Mouse (Mus musculus) heart, embryonic 15.5 days (tissue): ENCODE results near the gene Saa4. TPM values are rescaled to one million over a fixed set of nuclear protein-coding genes. Genes with fewer than 3 reads are reported as not detected.
"Not testable (repeated sequence)": the region's sequence is repeated elsewhere in the genome, so short reads cannot be mapped to it uniquely, and the experiment has no call there.

Experiments used
- ATAC-seq: fragments of 200-750 bp; cut with Nextera tagmentation; replicated peaks from 2 replicates; pipeline ENCODE4 v1.8.0; 2017; ENCODE audit warnings: low read depth, moderate TSS enrichment; ENCODE audit not compliant: insufficient number of reproducible peaks, insufficient read depth, low FRiP score
- H3K27ac ChIP-seq: fragments of 300-500 bp; sonication (generic); 2 replicates; pipeline ENCODE4 v1.5.1; 2015; ENCODE audit warnings: mild to moderate bottlenecking, inconsistent platforms
- H3K27me3 ChIP-seq: fragments of 300-500 bp; sonication (generic); 2 replicates; pipeline ENCODE4 v1.6.1; 2015; ENCODE audit warnings: inconsistent platforms
- H3K36me3 ChIP-seq: fragments of 300-500 bp; sonication (generic); 2 replicates; pipeline ENCODE4 v1.6.1; 2015; ENCODE audit warnings: mild to moderate bottlenecking, inconsistent platforms
- H3K4me1 ChIP-seq: fragments of 300-500 bp; sonication (generic); replicated peaks from 2 replicates; pipeline ENCODE4 v1.6.1; 2015; ENCODE audit warnings: inconsistent platforms
- H3K4me2 ChIP-seq: fragments of 300-500 bp; sonication (generic); 2 replicates; pipeline ENCODE4 v1.6.1; 2015; ENCODE audit warnings: inconsistent platforms, mild to moderate bottlenecking, moderate library complexity
- H3K4me3 ChIP-seq: fragments of 300-500 bp; sonication (generic); 2 replicates; pipeline ENCODE4 v1.5.1; 2015; ENCODE audit warnings: mild to moderate bottlenecking, inconsistent platforms
- H3K9ac ChIP-seq: fragments of 300-500 bp; sonication (generic); 2 replicates; pipeline ENCODE4 v1.6.1; 2015; ENCODE audit warnings: mild to moderate bottlenecking, inconsistent platforms
- H3K9me3 ChIP-seq: fragments of 300-500 bp; sonication (generic); replicated peaks from 2 replicates; pipeline ENCODE4 v1.6.1; 2016; ENCODE audit warnings: inconsistent platforms
- WGBS: fragments of 180-500 bp; shearing (Covaris S2); methylation state at CpG from one replicate; pipeline ENCODE4 v1.1.7; 2015; ENCODE audit warnings: mixed read lengths; 5-methylcytosine and 5-hydroxymethylcytosine counted together
- polyA plus RNA-seq: library from polyadenylated mRNA; unstranded; fragments of >200 nt; fragmentation: Nextera tagmentation; extraction: Ambion mirVana; gene quantifications from 2 replicates; pipeline ENCODE4 v1.2.1, GENCODE M21; 2015

Gene Saa4
- polyA plus RNA-seq, 1 experiment from 2014 or later = not detected

DNA sequence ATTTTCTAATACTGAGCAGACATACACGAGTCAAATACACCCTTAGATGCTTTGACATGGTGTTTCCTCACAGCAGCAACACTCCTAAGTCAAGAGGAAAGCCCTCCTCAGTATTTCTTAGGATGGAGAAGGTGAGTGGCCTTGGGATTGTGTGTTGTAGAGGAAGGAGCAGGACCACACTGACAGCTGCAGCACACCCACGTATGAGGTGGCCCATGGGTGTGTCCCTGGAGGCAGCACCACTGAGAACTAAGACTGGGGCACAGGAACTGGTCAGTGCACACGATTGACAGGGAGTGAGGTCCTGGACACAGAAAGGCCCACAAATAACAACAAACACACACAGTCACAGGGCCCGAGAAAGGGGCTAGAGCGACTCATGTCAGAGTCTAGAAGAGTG lies 7.6 kb upstream of the Saa4 start:
- H3K36me3 ChIP-seq, H3K4me3 ChIP-seq, H3K27me3 ChIP-seq, H3K4me1 ChIP-seq, H3K9me3 ChIP-seq, ATAC-seq, H3K27ac ChIP-seq, H3K4me2 ChIP-seq, H3K9ac ChIP-seq: not testable (repeated sequence)
- 72% methylated on average over 5 of the region's 5 CpGs for WGBS

DNA sequence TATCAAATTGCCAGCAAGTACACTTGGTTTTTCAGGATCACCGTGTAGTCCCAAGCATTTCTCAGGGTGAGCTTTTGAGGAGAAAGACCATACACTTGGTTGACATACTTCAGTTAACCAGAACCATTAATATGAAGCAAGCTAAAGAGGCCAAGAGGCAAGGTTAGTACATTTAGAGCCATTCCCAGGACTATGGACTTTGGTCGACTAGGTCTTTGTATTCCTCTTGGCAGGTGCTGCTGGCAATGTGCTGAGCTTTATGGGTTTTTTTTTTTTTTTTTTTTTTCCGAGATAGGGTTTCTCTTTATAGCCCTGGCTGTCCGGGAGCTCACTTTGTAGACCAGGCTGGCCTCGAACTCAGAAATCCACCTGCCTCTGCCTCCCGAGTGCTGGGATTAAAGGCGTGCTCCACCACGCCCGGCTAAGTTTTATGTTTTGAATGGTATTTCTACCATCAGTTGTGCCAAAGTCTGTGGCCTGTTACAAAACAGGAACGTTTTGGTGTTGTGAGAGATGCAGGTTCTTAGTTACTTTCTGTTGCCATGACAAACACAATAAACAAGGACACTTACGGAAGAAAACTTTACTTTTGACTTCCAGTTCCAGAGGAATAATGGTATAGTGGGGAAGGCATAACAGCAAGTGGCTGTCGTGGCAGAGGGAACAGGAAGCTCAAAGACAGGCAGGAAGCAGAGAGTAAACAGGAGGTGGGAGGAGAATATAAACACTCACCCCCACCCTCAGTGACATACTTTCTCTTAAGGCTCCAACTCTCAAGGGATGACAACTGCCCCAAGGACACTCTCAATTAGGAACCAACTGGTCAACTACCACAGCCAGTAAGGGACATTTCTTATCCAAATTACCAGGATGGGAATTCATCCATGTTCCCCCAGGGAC lies 6.4 kb upstream of the Saa4 start:
- Histone ChIP-seq H3K9ac (no peak overlapping the region), H3K4me3 (no peak overlapping the region), H3K4me1 (no peaks in the 10 kb centered on the region), H3K4me2 (no peak overlapping the region), H3K27ac (no peak overlapping the region), H3K36me3 (no peaks in the 10 kb centered on the region), H3K27me3 (no peaks in the 10 kb centered on the region), H3K9me3 (no peaks in the 10 kb centered on the region)
- no peak for ATAC-seq
- WGBS = 76% methylated on average over 12 of the region's 12 CpGs

DNA sequence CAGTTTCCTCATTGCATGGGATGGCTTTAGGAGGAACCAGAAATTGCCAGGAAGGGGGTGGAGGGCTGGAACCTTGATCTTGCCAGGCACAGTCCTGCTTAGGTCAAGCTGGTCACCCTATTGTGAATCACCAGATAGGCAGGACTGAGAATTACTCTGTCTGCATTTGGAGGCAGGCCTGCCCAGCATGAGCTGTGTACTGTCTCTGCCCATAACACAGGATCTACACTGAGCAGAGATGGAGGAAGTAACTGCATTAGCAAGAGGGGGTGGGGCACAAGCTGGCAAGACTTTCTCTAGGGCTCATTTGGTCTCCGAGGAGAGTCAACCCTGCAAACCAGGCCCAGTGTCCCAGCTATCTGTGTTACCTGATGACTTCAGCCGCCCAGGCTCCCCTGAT lies 2.6 kb upstream of the Saa4 start:
- no peak overlapping the region for H3K27ac ChIP-seq
- H3K4me1 ChIP-seq = no peaks in the 10 kb centered on the region
- no peaks in the 10 kb centered on the region for H3K9me3 ChIP-seq
- H3K4me2 ChIP-seq = no peak overlapping the region
- WGBS = 65% methylated on average over 2 of the region's 2 CpGs
- ATAC-seq = no peak
- no peaks in the 10 kb centered on the region for H3K27me3 ChIP-seq
- no peaks in the 10 kb centered on the region for H3K36me3 ChIP-seq
- no peak overlapping the region for H3K4me3 ChIP-seq
- H3K9ac ChIP-seq = no peak overlapping the region

DNA sequence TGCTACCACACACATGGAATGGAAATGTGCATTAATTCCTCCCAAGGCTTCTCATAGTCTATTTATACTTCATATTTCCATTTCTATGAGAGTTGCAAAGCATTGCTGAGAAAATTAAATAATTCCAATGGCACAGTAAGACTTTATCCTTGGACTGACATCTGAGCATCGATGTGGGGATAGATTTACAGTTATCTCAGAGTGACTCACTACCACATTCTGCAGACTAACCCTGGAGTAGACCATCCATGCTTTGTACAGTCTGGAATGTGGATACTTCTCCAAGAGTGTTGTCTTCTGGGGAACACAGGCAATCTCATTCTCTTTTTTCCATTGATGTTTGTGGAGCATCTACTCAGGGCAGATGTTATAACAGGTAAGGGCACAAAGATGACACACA lies 4.8 kb downstream of the Saa4 start:
- H3K4me2 ChIP-seq = no peak overlapping the region
- no peak overlapping the region for H3K4me3 ChIP-seq
- no peaks in the 10 kb centered on the region for H3K27me3 ChIP-seq
- no peak overlapping the region for H3K9ac ChIP-seq
- no peak for ATAC-seq
- no peak overlapping the region for H3K27ac ChIP-seq
- no peaks in the 10 kb centered on the region for H3K9me3 ChIP-seq
- no peaks in the 10 kb centered on the region for H3K36me3 ChIP-seq
- WGBS = 60% methylated on average over 1 of the region's 1 CpGs
- no peaks in the 10 kb centered on the region for H3K4me1 ChIP-seq

DNA sequence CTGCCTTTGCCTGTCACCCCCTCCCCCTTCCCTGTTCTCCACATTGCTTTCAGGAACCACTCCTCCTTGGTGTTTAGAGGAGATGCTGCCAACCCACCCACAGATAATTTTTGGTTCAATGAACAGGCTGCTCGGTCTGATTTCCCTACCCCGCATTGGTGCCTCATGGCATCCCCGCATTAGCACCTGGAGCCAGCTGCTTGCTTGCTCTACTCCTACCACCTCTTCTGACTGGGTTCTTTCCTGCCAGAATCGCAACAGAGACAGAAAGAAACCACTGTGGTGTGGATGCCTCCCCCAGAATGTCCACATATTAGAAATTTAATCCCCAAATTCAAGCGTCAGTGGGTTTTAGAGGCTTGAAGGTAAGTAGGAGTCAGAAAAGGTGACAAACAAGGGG lies 8.0 kb downstream of the Saa4 start:
- no peak for ATAC-seq
- Histone ChIP-seq H3K4me2 (no peak overlapping the region), H3K4me3 (no peak overlapping the region), H3K36me3 (no peaks in the 10 kb centered on the region), H3K9ac (no peak overlapping the region), H3K4me1 (no peaks in the 10 kb centered on the region), H3K27me3 (no peaks in the 10 kb centered on the region), H3K9me3 (no peaks in the 10 kb centered on the region), H3K27ac (no peak overlapping the region)
- WGBS = 70% methylated on average over 5 of the region's 5 CpGs

DNA sequence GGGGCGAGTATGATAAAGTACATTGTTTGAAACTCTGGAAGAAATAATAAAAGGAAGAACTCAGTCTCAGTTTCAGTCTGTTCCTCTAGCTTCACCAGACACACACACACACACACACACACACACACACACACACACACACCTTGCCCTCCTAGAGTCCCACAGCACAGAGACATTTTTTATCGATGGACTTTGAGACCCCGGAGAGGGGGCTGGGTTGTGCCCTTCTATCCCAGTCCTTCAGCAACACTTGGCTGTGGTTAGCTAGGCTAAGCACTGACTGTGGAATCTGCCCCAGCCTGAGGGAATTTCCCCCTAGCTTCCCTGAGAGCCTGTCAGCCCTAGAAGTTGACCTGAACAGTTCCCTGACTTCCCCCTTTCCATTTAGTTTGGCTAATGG lies 8.6 kb downstream of the Saa4 start:
- 60% methylated on average over 3 of the region's 3 CpGs for WGBS

DNA sequence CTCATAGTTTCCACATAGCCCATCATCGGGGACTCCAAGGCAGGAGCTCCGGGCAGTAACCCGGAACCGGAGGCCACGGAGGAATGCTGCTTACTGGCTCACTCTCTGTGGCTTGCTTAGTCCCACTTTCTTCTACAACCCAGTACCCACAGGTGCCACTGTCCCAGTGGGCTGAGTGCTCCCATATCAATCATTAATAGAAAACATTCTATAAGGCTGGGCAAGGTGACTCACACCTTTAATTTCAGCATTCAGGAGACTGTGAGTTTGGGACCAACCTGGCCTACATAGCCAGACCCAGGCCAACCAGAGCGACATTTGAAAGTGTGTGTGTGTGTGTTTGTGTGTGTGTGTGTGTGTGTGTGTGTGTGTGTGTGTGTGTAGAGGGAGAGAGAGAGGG lies 9.0 kb downstream of the Saa4 start:
- no peak for ATAC-seq
- WGBS = 89% methylated on average over 6 of the region's 6 CpGs
- no peaks in the 10 kb centered on the region for H3K4me1 ChIP-seq

More for the DNA sequence above, 8.6 kb downstream of the Saa4 start:
- Histone ChIP-seq H3K27me3 (peaks cover under 1% of the 10 kb centered on the region; the same call in 1 of the 2 replicates), H3K36me3 (no peaks in the 10 kb centered on the region), H3K9ac (no peak overlapping the region), H3K4me2 (no peak overlapping the region), H3K4me3 (no peak overlapping the region), H3K4me1 (no peaks in the 10 kb centered on the region), H3K9me3 (no peaks in the 10 kb centered on the region), H3K27ac (no peak overlapping the region)
- ATAC-seq = no peak; the same call in 1 of the 2 replicates

DNA sequence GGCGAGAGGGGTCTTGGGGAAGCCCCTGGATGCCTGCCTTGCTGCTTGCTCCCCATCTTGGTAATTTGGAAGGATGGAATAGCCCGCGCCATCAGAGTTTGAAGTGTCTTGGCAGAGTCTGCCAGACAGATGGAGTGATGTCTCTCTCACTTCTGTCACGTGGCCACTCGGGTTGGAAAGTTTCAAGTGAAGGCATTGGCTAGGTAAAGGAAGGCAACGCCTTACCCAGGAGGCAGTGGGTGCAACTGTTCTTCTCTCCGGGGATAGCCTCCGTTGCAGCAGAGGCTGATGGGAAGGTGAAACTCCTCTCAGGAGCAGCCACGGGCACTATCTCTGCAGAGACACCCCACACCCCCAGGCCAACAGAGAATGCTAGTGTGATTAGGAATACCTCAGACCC lies 11.9 kb downstream of the Saa4 start:
- no peak for ATAC-seq
- H3K9ac ChIP-seq = no peak overlapping the region
- H3K27me3 ChIP-seq = peaks cover 5% of the 10 kb centered on the region; the same call in 1 of the 2 replicates
- WGBS = 57% methylated on average over 9 of the region's 9 CpGs
- no peak overlapping the region for H3K27ac ChIP-seq
- H3K4me3 ChIP-seq = no peak overlapping the region
- no peaks in the 10 kb centered on the region for H3K36me3 ChIP-seq
- no peaks in the 10 kb centered on the region for H3K4me1 ChIP-seq
- H3K4me2 ChIP-seq = no peak overlapping the region
- no peaks in the 10 kb centered on the region for H3K9me3 ChIP-seq

More for the DNA sequence above, 9.0 kb downstream of the Saa4 start:
- Histone ChIP-seq H3K9ac (no peak overlapping the region), H3K36me3 (no peaks in the 10 kb centered on the region), H3K4me2 (no peak overlapping the region), H3K4me3 (no peak overlapping the region), H3K9me3 (no peaks in the 10 kb centered on the region), H3K27ac (no peak overlapping the region), H3K27me3 (peaks cover 5% of the 10 kb centered on the region; the same call in 1 of the 2 replicates)

DNA sequence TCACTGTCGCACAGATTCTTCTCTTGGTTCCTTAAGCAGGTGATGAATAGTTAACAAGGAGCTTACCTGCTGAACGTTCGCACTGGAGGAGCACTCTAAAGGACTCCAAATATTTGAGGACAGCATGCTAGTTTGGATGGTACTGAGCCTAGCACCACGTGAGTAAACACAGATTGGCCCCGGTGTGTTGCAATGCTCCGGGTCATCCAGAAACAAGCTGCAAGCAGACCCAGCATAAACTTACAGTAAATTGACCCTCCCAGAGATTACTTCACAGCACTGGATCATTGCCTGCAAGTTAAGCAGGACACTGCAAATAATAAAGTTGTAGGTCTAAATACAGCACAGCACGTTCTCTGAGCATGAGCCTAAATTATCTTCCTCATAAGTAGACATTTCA lies 12.9 kb downstream of the Saa4 start:
- ATAC-seq = no peak
- no peak overlapping the region for H3K27ac ChIP-seq
- H3K4me2 ChIP-seq = no peak overlapping the region
- H3K9me3 ChIP-seq = no peaks in the 10 kb centered on the region
- H3K27me3 ChIP-seq = peaks cover 5% of the 10 kb centered on the region; the same call in 1 of the 2 replicates
- H3K9ac ChIP-seq = no peak overlapping the region
- H3K36me3 ChIP-seq = no peaks in the 10 kb centered on the region
- H3K4me1 ChIP-seq = no peaks in the 10 kb centered on the region
- 65% methylated on average over 7 of the region's 7 CpGs for WGBS
- no peak overlapping the region for H3K4me3 ChIP-seq

DNA sequence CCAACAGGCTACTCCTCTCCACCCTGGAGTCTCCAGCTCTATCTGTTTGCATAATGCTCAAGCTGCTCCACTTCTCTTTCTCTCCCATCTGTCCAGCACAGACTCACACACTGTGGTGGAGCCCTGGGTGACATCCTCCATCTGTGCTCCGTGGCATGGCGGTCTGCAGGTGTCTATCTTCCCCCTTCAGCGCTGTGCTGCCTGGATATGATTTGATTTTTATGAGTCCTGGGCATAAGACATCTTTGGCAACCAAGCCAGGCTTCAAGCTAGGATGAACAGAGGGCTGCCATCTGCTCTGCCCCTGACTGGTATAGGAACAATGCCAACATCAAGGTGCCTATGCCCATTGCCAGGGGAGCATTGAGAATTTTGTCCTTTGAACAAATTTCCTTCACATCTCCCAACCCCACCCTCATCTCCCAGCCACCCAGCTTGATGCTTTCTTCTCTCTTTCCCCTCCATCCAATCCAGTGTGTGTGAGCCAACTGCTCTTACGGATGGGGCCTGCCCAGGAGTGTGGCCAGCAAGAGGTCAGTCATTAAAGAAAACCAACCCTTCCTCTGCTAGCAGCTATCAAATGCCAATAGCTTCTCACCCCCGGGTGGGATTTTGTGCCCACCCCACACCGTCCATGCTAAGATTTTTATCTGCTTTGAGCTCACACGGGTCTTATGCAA lies 13.7 kb downstream of the Saa4 start:
- H3K4me2 ChIP-seq = no peak overlapping the region
- H3K9me3 ChIP-seq = no peaks in the 10 kb centered on the region
- H3K27me3 ChIP-seq = peaks cover 5% of the 10 kb centered on the region; the same call in 1 of the 2 replicates
- WGBS = 78% methylated on average over 7 of the region's 7 CpGs
- H3K4me1 ChIP-seq = no peaks in the 10 kb centered on the region
- no peaks in the 10 kb centered on the region for H3K36me3 ChIP-seq
- H3K27ac ChIP-seq = no peak overlapping the region
- H3K9ac ChIP-seq = no peak overlapping the region
- no peak for ATAC-seq
- H3K4me3 ChIP-seq = no peak overlapping the region

DNA sequence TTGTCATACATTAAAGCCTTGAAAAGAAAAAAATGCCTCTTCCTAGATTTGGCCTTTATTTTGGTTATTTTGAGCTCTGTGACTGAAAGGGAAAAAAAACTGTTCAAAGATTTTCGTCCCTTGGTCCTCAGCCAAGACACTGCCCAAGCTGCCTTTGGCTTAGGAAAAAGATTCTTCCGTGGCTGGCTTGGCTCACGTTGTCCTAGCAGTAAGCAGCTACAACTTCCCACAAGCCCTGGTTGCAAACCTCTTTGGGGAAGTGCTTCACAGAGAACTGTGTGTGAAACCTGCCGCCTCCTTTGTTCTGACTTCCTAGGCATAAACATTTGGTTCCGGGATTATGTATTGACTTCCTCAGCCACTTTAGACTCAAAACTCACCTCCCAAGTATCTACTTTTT lies 15.5 kb downstream of the Saa4 start:
- no peak for ATAC-seq
- H3K27me3 ChIP-seq = peaks cover 8% of the 10 kb centered on the region; the same call in 1 of the 2 replicates
- H3K4me2 ChIP-seq = no peak overlapping the region
- WGBS = 36% methylated on average over 5 of the region's 5 CpGs
- H3K36me3 ChIP-seq = no peaks in the 10 kb centered on the region
- H3K9ac ChIP-seq = no peak overlapping the region
- H3K27ac ChIP-seq = no peak overlapping the region
- H3K4me3 ChIP-seq = no peak overlapping the region
- H3K9me3 ChIP-seq = no peaks in the 10 kb centered on the region
- no peaks in the 10 kb centered on the region for H3K4me1 ChIP-seq
